Mouse (Mus musculus) cortical plate, adult 2 months (tissue): ENCODE measurements around the gene Zbtb43.

Source experiments
- CTCF ChIP-seq: fragments of 200-500 bp; IDR thresholded peaks from 2 replicates; pipeline ENCODE4 v1.5.1; 2011; ENCODE audit warnings: mild to moderate bottlenecking, control low read depth, low read length; ENCODE audit not compliant: insufficient read depth; ENCODE audit errors: extremely low read depth
- POLR2A ChIP-seq: fragments of 200-500 bp; IDR thresholded peaks from 2 replicates; pipeline ENCODE4 v1.6.1; 2011; ENCODE audit warnings: mild to moderate bottlenecking, low read length, control low read depth; ENCODE audit not compliant: insufficient read depth; ENCODE audit errors: extremely low read depth

GRCm38 (mm10) chr2:33440893-33441292, 27.5 kb downstream of the Zbtb43 start:
- TF ChIP-seq POLR2A (no peak), CTCF (no peak)
